Mouse (Mus musculus) heart, embryonic 11.5 days (tissue): ENCODE results near the gene Casp4. TPM values are rescaled to one million over a fixed set of nuclear protein-coding genes. Genes with fewer than 3 reads are reported as not detected.

ENCODE experiments used
- ATAC-seq: fragments of 200-750 bp; cut with Nextera tagmentation; replicated peaks from 2 replicates; pipeline ENCODE4 v1.8.0; 2017; ENCODE audit warnings: moderate library complexity; ENCODE audit not compliant: insufficient number of reproducible peaks, low FRiP score, low TSS enrichment
- H3K27ac ChIP-seq: fragments of 300-500 bp; sonication (generic); 2 replicates; pipeline ENCODE4 v1.5.1; 2014; ENCODE audit warnings: mild to moderate bottlenecking, low read depth, low read length
- H3K27me3 ChIP-seq: fragments of 300-500 bp; sonication (generic); 2 replicates; pipeline ENCODE4 v1.6.1; 2014; ENCODE audit warnings: mild to moderate bottlenecking, low read length, mixed read lengths; ENCODE audit not compliant: control insufficient read depth, insufficient read depth
- H3K36me3 ChIP-seq: fragments of 300-500 bp; sonication (generic); 2 replicates; pipeline ENCODE4 v1.6.1; 2014; ENCODE audit warnings: mild to moderate bottlenecking, low read length, moderate library complexity, mixed read lengths; ENCODE audit not compliant: control insufficient read depth, insufficient read depth
- H3K4me1 ChIP-seq: fragments of 300-500 bp; sonication (generic); 2 replicates; pipeline ENCODE4 v1.6.1; 2014; ENCODE audit warnings: low read length; ENCODE audit not compliant: control insufficient read depth, insufficient read depth
- H3K4me2 ChIP-seq: fragments of 300-500 bp; sonication (generic); 2 replicates; pipeline ENCODE4 v1.6.1; 2014; ENCODE audit warnings: mild to moderate bottlenecking, moderate library complexity
- H3K4me3 ChIP-seq: fragments of 300-500 bp; sonication (generic); 2 replicates; pipeline ENCODE4 v1.5.1; 2014; ENCODE audit warnings: low read depth, low read length
- H3K9ac ChIP-seq: fragments of 300-500 bp; sonication (generic); 2 replicates; pipeline ENCODE4 v1.6.1; 2014; ENCODE audit warnings: mild to moderate bottlenecking, low read depth, low read length, moderate library complexity
- H3K9me3 ChIP-seq: fragments of 300-500 bp; sonication (generic); replicated peaks from 2 replicates; pipeline ENCODE4 v1.6.1; 2016; ENCODE audit warnings: low read length; ENCODE audit not compliant: control insufficient read depth
- whole genome bisulfite sequencing: fragments of 180-500 bp; shearing (Covaris S2); extraction: QIAGEN DNeasy Blood & Tissue Kit; methylation state at CpG from one replicate; pipeline ENCODE4 v1.1.7; 2014; ENCODE audit not compliant: insufficient replicate concordance; 5-methylcytosine and 5-hydroxymethylcytosine counted together
- polyA plus RNA-seq: library from polyadenylated mRNA; unstranded; fragments of >200 nt; fragmentation: Nextera tagmentation; extraction: Ambion mirVana; gene quantifications from 2 replicates; pipeline ENCODE4 v1.2.1, GENCODE M21; 2014

The Casp4 gene
- polyA plus RNA-seq, 1 experiment from 2014 or later, result 1.1 TPM

- 61% methylated on average over 4 of the region's 4 CpGs for WGBS
- H3K4me2 ChIP-seq, result no peak within 1 kb of the TSS
- H3K27me3 ChIP-seq, result no peaks in the 10 kb centered on the region
- no peak for ATAC-seq
- no peak within 1 kb of the TSS for H3K9ac ChIP-seq
- no peaks in the 10 kb centered on the region for H3K4me1 ChIP-seq
- H3K9me3 ChIP-seq, result no peaks in the 10 kb centered on the region
- H3K27ac ChIP-seq, result no peak within 1 kb of the TSS
- no peaks in the 10 kb centered on the region for H3K36me3 ChIP-seq
- no peak within 1 kb of the TSS for H3K4me3 ChIP-seq
Observed at GRCm38 (mm10) chr9:5345291-5345898, 36.8 kb downstream of the Casp4 start, which contains the start of gene Casp12. Casp12 (plus strand) TSS chr9:5345430.

GRCm38 (mm10) chr9:5347381-5347780 lies 38.8 kb downstream of the Casp4 start:
- Histone ChIP-seq H3K4me2 (no peak overlapping the region), H3K4me1 (no peaks in the 10 kb centered on the region), H3K27me3 (no peaks in the 10 kb centered on the region), H3K27ac (no peak overlapping the region), H3K4me3 (no peak overlapping the region), H3K9ac (no peak overlapping the region), H3K36me3 (no peaks in the 10 kb centered on the region), H3K9me3 (no peaks in the 10 kb centered on the region)
- 47% methylated on average over 4 of the region's 4 CpGs for WGBS
- ATAC-seq, result no peak

GRCm38 (mm10) chr9:5353673-5354072 lies 45.0 kb downstream of the Casp4 start:
- H3K4me2 ChIP-seq, result no peak overlapping the region
- no peaks in the 10 kb centered on the region for H3K9me3 ChIP-seq
- no peaks in the 10 kb centered on the region for H3K27me3 ChIP-seq
- no peak for ATAC-seq
- H3K36me3 ChIP-seq, result no peaks in the 10 kb centered on the region
- no peak overlapping the region for H3K9ac ChIP-seq
- WGBS, result 59% methylated on average over 2 of the region's 2 CpGs
- H3K27ac ChIP-seq, result no peak overlapping the region
- no peak overlapping the region for H3K4me3 ChIP-seq
- H3K4me1 ChIP-seq, result no peaks in the 10 kb centered on the region

DNA sequence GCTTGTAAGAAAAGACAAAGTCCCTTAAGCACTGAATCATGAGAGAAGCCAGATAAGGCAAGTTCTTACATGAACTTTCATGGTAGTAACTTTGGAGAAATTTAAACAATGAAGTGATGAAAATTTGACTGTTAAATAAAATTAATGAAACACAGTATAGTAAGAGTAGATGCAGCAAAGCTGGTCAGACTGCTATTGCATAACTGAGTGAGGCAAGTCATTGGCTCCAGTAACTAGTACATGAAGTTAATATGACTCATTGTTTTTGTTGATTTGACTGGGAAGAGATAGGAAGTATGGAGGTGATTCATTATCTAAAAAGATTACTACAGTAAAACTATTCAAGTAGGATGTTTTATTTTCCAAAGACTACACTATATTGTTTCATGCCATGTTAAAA lies 48.2 kb downstream of the Casp4 start:
- no peak overlapping the region for H3K4me3 ChIP-seq
- no peak overlapping the region for H3K27ac ChIP-seq
- no peaks in the 10 kb centered on the region for H3K36me3 ChIP-seq
- no peak overlapping the region for H3K9ac ChIP-seq
- H3K4me1 ChIP-seq, result no peaks in the 10 kb centered on the region
- ATAC-seq, result no peak
- no peak overlapping the region for H3K4me2 ChIP-seq
- H3K27me3 ChIP-seq, result no peaks in the 10 kb centered on the region
- no peaks in the 10 kb centered on the region for H3K9me3 ChIP-seq

Other genes with a start within 250 kb of the Casp4 start
- gene Casp1, start 10.3 kb upstream of the Casp4 start, polyA plus RNA-seq, result 0.34 and 0.57 TPM in 2 replicates
- 0.93 and 1.2 TPM in 2 replicates for gene Casp12, start 36.6 kb downstream of the Casp4 start, polyA plus RNA-seq